Mouse (Mus musculus) Muller cell, postnatal 12 days (primary cell): ENCODE results near the gene Fhod1.
A peak's percentile ranks its signal among the peaks of the same experiment; 100 is the strongest.
"Not testable (repeated sequence)": the region's sequence is repeated elsewhere in the genome, so short reads cannot be mapped to it uniquely, and the experiment has no call there.

ENCODE experiments used
- DNase-seq: peaks from one replicate; pipeline ENCODE4 v3.0.0-alpha.2; 2015; ENCODE audit errors: inconsistent ontology term

The Fhod1 gene

DNA sequence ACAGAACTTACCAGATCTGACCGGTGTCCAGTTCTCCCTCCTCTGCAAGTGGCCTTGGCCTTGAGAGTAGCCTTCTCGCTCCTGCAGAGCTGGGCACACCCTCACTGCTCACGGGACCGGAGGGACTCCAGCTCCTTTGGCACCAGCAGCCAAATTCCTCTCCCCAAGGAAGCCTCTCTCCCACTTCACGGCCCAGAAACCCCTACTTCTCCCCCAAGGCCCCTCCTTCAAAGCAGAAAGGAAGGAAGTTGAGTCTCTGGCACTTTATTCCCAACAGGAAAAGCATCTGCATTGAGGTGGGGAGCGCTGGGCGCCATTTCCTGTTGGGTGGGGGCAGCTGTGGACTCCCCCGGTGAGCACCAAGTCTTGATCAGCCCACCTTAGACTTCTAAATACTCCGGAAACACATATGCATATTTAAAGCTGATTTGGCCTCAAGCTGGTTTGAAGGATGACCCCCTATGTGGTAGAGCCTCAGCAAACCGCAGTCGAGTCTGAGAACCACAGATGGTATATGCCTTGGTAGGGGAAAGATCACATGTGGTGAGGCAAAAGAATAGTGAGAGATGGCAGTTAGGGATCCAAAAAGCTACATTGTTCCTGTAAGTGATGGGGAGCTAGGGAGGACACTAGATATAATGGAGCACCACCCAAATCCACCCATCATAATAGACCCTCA, 51.7 kb downstream of the Fhod1 start, which contains the start of gene Exoc3l:
Exoc3l (minus strand) TSS at position 207 of the 679 bp plus-strand sequence.
- DNase-seq = no peak

GRCm38 (mm10) chr8:105295256-105295655, 52.5 kb downstream of the Fhod1 start:
- no peak for DNase-seq

DNA sequence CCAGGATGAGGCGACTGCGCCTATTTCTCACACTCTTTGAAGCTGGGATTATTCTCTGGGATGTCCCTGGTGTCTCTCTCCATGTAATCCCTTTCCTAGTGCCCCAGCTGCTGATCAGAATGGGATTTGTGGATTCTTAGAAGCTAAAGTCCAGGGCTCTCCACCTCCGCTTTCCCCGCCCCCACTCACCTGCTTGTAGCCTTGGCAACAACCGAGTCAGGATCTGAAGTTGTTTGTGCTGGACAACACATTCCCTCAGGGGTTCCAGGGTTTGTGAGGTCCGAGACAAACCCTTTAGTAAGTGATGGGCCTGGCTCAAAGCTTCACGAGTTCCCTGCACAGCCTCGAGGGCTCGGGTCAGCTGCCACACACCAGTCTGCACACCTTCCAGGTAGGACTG, 53.0 kb downstream of the Fhod1 start:
- no peak for DNase-seq

DNA sequence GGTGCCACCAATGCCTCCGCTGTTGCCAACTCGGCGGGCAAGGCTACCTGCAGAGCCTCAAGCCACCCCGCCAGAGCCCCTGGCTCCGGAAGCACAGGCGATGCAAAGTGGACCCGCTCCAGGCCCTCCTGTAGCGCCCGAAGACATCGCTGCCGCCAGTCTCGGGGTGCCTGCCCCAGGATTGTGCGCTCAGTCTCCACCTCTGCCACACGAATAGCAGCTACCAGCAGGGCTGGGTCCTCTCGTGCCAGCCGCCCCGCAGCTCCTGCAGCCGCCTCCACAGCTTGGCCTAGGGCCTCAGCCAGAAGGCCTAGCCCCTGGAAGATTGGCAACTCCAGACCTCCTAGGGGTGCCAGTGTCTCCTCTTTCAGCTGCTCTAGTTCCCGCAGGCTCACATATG, 54.3 kb downstream of the Fhod1 start:
- DNase-seq = no peak

DNA sequence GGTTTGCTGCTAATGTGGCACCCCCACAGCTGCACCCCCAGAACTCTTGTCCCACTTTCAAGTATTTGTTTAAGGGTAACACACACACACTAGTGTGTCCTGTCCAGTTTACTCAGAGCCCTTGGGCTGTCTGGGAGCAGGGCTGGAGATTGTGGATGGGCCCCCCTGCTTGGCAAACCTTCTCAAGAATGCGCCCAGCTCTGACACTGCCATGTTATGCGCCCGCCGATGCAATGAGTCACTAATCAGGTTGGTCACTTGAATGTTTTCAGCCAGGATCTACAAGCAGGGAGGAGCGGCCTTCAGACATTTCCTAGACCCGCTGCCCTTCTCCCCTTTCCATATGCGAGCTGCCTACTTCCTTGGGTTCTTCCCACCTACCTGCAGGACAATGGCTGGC, 55.3 kb downstream of the Fhod1 start:
- peak; percentile 59 for DNase-seq

GRCm38 (mm10) chr8:105291802-105292201, 56.0 kb downstream of the Fhod1 start:
- not testable (repeated sequence) for DNase-seq

DNA sequence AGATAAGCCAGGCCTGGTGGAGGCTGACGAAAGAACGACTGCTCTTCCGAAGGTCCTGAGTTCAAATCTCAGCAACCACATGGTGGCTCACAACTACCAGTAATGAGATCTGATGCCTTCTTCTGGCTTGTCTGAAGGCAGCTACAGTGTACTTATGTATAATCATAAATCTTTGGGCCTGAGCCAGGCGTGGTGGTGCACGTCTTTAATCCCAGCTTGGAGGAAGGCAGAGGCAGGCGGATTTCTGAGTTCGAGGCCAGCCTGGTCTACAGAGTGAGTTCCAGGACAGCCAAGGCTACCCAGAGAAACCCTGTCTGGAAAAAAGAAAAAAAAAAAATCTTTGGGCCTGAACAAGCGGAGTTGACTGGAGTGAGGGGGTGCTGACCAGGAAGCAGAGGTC, 56.4 kb downstream of the Fhod1 start:
- DNase-seq = not testable (repeated sequence)

DNA sequence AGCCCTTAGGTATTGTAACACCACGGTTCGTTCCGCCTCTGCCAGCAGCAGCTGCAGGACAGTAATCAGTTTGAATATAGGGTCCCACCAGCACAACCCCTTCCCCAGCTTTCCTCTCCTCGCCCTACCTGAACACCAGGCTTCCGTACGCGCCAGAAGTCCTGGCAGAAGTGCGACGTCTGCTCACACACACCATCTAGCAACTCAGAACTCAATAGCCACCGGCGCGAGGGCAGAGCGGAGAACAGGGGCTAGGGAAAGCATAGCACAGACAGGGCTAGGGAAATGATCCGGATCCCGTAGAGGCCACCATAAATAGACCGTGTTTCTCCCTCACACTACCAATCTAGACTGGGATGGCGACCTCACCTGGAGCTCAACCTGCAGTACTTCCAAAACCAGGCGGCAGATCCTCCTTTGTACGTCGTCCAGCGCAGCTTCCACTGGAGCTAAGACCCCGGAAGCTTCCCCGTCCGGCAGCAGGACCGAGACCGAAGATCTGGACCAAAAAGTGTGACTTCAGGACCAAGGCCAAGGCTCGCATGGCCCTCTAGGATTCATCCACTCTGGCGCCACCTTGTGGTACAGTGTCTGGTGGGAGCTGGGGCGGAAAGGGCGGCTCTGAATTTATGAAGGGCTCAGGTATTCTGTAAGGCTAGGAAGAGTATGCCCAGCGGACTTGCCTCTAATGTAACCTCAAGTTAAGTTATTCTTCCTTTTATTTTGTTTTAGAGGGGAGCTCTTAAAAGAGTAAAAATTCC, 57.0 kb downstream of the Fhod1 start:
- peak; percentile 80 for DNase-seq

DNA sequence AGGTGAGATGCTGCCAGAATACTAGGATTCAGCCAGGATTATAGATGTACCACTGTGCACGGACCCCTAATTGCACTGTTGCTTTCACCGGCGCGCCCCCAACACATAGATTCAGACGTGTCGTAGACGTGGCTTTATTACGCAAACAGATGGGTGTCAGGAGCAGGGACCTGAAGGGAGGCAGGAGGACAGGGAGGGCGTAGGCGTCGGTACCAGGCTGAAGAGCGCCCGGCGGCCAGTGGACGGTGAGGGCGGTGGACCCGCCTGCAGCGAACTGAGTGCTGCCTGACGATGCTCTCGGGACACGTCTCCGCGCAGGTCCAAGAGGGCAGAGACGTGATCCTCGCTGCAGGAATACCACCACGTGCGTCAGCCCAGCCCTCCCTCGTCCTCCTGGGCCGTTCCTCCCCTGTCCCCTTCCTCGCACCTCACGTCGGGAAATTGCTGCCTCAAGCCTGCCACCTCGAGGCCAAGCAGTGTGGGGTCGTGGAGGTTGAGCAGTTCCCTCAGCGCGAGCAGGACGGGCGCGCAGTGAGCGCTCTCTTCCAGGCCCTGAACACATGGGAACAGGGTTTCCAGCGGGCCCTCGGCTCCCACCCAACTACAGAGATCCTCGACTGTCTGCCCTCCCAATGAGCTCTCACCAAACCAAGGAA, 57.8 kb downstream of the Fhod1 start, which contains the start of gene 4931428F04Rik:
4931428F04Rik (minus strand) TSS at position 60 of the 656 bp plus-strand sequence.
- DNase-seq = peak; percentile 42

DNA sequence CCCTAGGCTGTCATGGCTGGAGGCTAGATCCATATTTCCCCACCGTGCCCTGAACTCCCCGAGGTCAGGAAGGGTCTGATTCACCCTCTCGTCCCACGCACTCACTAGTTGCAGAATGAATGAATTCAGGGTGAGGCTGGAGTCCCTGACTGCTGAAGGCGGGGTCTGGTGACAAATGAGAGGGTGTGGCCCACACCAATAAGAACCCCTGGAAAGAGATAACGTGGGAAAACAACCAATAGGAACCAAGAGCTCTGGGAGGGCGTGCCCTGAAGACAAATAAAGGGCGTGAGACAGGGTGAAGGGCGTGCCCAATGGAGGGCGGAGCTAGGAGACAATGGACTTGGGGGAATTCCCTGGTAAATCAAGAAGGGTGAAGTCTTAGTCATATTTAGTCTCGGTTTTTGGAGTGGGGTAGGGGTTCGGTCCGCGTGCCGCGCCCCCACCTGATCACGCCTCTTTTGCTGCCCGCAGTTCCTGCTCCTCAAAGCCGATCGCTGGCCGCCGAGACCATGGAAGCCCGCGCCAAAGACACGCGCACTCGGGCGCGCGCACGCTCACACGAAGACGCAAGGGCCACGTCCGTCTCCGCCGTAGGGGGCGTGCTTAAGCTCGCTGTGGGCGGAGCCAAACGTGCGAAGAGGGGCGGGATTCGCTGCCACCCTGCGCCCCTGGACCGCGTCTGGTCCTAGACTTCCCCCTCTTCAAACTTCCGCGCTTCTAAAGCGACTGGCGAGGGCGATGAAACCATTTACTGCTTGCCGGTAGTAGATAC, 58.6 kb downstream of the Fhod1 start:
- DNase-seq = peak; percentile 97

GRCm38 (mm10) chr8:105288231-105288630, 59.5 kb downstream of the Fhod1 start:
- no peak for DNase-seq

DNA sequence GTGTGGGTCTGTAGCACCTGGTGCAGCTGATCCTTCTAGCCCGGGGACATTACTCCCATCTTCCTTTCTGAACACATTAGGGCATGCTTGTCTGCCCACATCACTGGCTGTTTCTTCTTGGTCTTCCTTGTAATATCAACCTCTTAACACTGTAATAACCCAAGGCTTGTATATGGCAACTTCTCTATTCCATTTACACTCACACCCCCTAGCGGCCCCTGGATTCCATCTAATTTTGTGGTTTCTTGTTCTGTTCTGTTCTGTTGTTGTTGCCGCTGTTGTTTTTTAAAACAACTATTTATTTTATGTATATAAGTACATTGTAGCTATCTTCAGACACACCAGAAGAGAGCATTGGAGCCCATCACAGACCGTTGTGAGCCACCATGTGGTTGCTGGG, 60.8 kb downstream of the Fhod1 start:
- no peak for DNase-seq

DNA sequence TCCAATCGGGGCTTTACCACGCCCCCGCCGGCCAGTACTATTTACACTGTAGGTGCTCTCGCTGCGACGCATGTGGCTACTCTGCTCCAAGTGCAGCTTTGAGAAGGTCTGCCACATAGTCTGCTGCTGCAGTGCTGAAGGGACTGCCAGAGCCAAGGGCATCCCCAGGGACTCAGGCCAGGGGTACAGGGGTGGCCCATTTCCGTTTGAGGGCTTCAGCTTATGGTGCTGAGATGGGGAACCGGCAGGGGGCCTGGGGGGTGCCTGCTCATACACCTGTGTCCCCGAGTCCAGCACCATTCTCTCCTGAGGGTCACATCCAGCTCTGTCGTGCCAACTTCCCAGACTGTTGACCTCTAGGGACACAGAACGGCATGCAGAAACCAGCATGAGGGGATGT, 62.2 kb downstream of the Fhod1 start:
- DNase-seq = no peak

DNA sequence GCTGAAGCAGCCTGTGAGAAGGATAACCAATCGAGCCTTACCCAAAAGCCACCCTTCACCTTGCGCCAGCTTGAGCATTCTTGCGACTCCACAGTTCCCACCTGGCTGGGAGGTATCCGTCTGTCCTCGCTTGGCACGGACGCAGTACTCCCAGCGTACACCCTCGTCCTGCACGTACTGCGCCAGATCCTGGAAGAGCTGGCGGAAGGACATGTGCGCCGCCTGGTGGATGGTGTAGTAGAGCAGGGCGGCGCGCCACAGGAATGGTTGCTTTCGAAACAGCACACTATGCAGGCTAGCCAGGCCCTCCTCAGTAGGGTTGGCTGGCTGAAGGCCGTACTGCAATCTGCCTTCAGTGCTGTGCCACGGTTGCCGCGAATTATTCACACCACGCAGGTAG, 64.7 kb downstream of the Fhod1 start:
- peak; percentile 16 for DNase-seq

DNA sequence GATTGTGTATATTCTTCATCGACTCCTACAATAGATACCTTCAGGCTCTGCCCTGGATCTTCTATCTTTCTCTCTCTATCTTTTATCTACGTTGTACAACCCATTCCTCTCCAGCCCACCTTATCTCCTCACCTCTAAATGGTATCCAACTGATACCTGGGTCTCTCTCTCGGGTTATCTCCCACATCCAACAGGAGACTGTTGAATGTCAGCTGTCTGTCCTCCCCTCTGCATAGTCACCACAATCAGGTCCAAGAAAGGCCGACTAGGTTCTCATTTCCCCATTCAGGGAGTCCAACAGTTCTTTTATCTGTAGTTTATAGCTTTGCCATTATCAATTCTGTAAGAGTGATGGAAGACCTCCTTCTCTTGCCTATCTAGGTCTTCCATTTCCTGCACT, 65.5 kb downstream of the Fhod1 start:
- DNase-seq = no peak

- no peak for DNase-seq
Observed at GRCm38 (mm10) chr8:105281821-105282220, 65.9 kb downstream of the Fhod1 start.

GRCm38 (mm10) chr8:105280567-105280966, 67.2 kb downstream of the Fhod1 start:
- no peak for DNase-seq
